ENCODE assay signal across 10 mouse cellular contexts in genomic region chr13:52015066-52015465, GRCm38 (mm10).
DNase-seq lines count a peak whose midpoint lies in the region; ATAC-seq lines count a peak whose summit lies in the region.
"Had no signal": no experiment of that assay in that cellular context is flagged by ENCODE, and none has a peak within 500 bp of the region (broad histone marks: within the 10 kb centered on the region; RNA-seq: fewer than 3 reads in every experiment).

No protein-coding gene starts in this region.

- no peaks in the 10 kb centered on the region for H3K27me3 ChIP-seq in embryonic facial prominence, embryonic 11.5 days (ENCODE audit: control insufficient read depth, insufficient read depth, low read length)
- H3K27me3 ChIP-seq in hindbrain, embryonic 12.5 days: peaks cover 10% of the 10 kb centered on the region
- no peaks in the 10 kb centered on the region for H3K27me3 ChIP-seq in midbrain, embryonic 14.5 days (ENCODE audit: control insufficient read depth, insufficient read depth, low read length)

- ATAC-seq in embryonic facial prominence, embryonic 11.5 days (replicated peaks; ENCODE audit: insufficient number of reproducible peaks, low FRiP score, low TSS enrichment, low read depth): peak; percentile 67; the same call in 1 of the 2 replicates
- peak; percentile 72 for ATAC-seq in hindbrain, embryonic 12.5 days (ENCODE audit: low FRiP score)
- ATAC-seq in midbrain, embryonic 14.5 days (ENCODE audit: low FRiP score, low TSS enrichment): peak; percentile 83

- no peak overlapping the region for H3K9ac ChIP-seq in embryonic facial prominence, embryonic 11.5 days (replicated peaks; ENCODE audit: low read length)
- no peak overlapping the region for H3K9ac ChIP-seq in hindbrain, embryonic 12.5 days
- no peak overlapping the region for H3K9ac ChIP-seq in midbrain, embryonic 14.5 days (replicated peaks; ENCODE audit: low read length)

- peak overlapping the region; percentile 52; the same call in 1 of the 2 replicates for H3K27ac ChIP-seq in embryonic facial prominence, embryonic 11.5 days (replicated peaks; ENCODE audit: low read depth, low read length)
- peak overlapping the region; percentile 84 for H3K27ac ChIP-seq in hindbrain, embryonic 12.5 days
- peak overlapping the region; percentile 60 for H3K27ac ChIP-seq in midbrain, embryonic 14.5 days (replicated peaks; ENCODE audit: low read depth, low read length)

- H3K9me3 ChIP-seq in embryonic facial prominence, embryonic 11.5 days (replicated peaks; ENCODE audit: control insufficient read depth, low read length): no peaks in the 10 kb centered on the region
- H3K9me3 ChIP-seq in hindbrain, embryonic 12.5 days (replicated peaks): no peaks in the 10 kb centered on the region
- no peaks in the 10 kb centered on the region for H3K9me3 ChIP-seq in midbrain, embryonic 14.5 days (ENCODE audit: control insufficient read depth, low read length)

- WGBS in embryonic facial prominence, embryonic 11.5 days: 7% methylated on average over 4 of the region's 4 CpGs
- 8% methylated on average over 4 of the region's 4 CpGs for WGBS in hindbrain, embryonic 12.5 days
- 3% methylated on average over 4 of the region's 4 CpGs for WGBS in midbrain, embryonic 14.5 days

- no peak overlapping the region for H3K4me2 ChIP-seq in embryonic facial prominence, embryonic 11.5 days (ENCODE audit: low read depth, low read length)
- H3K4me2 ChIP-seq in hindbrain, embryonic 12.5 days (replicated peaks): 0 out of 2 replicates have a peak overlapping the region, but pooled peaks have one; percentile 15
- H3K4me2 ChIP-seq in midbrain, embryonic 14.5 days (ENCODE audit: low read length): 0 out of 2 replicates have a peak overlapping the region, but pooled peaks have one; percentile 7

- peaks cover 5% of the 10 kb centered on the region; the same call in 1 of the 2 replicates for H3K4me1 ChIP-seq in embryonic facial prominence, embryonic 11.5 days (ENCODE audit: control insufficient read depth, insufficient read depth, low read length)
- peaks cover 33% of the 10 kb centered on the region for H3K4me1 ChIP-seq in hindbrain, embryonic 12.5 days
- H3K4me1 ChIP-seq in midbrain, embryonic 14.5 days (ENCODE audit: control insufficient read depth, insufficient read depth, low read length): peaks cover 29% of the 10 kb centered on the region

- peak; percentile 34 for DNase-seq in ZHBTc4 (ENCODE audit: low read depth, low spot score)
- peak; percentile 66 for DNase-seq in embryonic facial prominence, embryonic 11.5 days (ENCODE audit: low spot score)
- DNase-seq in midbrain, embryonic 14.5 days: peak; percentile 82
- DNase-seq in thymus, postnatal 0 days (ENCODE audit: low spot score): no peak
- DNase-seq in heart, adult 8-10 months (ENCODE audit: low spot score): no peak
- no peak for DNase-seq in kidney, adult 18-20 months
- DNase-seq in kidney, postnatal 14 days: no peak
- DNase-seq: cerebellum, postnatal 25 days; gastrocnemius, postnatal 10 days had no signal

- no peak overlapping the region for H3K4me3 ChIP-seq in embryonic facial prominence, embryonic 11.5 days (ENCODE audit: low read depth, low read length)
- no peak overlapping the region for H3K4me3 ChIP-seq in hindbrain, embryonic 12.5 days
- no peak overlapping the region for H3K4me3 ChIP-seq in midbrain, embryonic 14.5 days (replicated peaks; ENCODE audit: low read depth, low read length)

- H3K36me3 ChIP-seq in embryonic facial prominence, embryonic 11.5 days (replicated peaks; ENCODE audit: control insufficient read depth, insufficient read depth, low read depth, low read length): no peaks in the 10 kb centered on the region
- no peaks in the 10 kb centered on the region for H3K36me3 ChIP-seq in hindbrain, embryonic 12.5 days
- no peaks in the 10 kb centered on the region for H3K36me3 ChIP-seq in midbrain, embryonic 14.5 days (ENCODE audit: control insufficient read depth, insufficient read depth, low read length)

Comparison
In these comparisons a context has a peak if more than half of its experiments do, and no peak if none do; other contexts are left out.
1. DNase-seq: peak in ZHBTc4 (single experiment), embryonic facial prominence, embryonic 11.5 days (single experiment) and midbrain, embryonic 14.5 days (single experiment); none in thymus, postnatal 0 days (single experiment), heart, adult 8-10 months (single experiment), kidney, adult 18-20 months (single experiment) and kidney, postnatal 14 days (single experiment).
2. Peak in every context shown above with its lines, with median percentiles within 50 percentile points of each other: ATAC-seq and H3K27ac ChIP-seq.